Mouse (Mus musculus): ENCODE measurements around the gene Spon2. TPM values are rescaled to one million over a fixed set of nuclear protein-coding genes. Genes with fewer than 3 reads are reported as not detected.

The Spon2 gene
- 10 to 100 TPM; 19.0 to 43.7 TPM for total RNA-seq (2021)

GRCm38 (mm10) chr5:33218081-33218480, at the start of gene Spon2:
Gene Spon2, minus strand, starts transcription at chr5:33218455.
- peak; percentile 59 to 65 for DNase-seq
- intact Hi-C loops (cut with DNase I): no loop called here

DNA sequence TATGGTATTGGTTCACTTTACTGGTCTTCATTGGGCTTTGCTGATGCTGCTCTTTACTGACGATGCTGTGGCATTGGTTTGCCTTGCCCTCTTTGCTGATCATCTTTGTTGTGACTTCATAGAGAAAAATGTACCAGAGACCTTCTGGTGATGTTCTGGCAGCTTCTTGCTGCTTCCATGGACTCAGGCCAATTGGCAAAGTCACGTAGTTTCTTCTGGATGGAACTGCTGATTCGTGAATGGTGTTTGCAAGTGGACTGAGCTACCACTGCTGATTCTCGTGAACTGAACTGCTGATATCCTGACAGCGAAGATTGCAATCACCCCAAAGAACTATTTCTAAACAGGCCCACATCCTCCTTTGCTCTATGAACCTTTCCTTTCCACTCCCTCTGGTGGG, 36.2 kb upstream of the Spon2 start:
- DNase-seq: no peak
- intact Hi-C loops (cut with DNase I): no loop called here

DNA sequence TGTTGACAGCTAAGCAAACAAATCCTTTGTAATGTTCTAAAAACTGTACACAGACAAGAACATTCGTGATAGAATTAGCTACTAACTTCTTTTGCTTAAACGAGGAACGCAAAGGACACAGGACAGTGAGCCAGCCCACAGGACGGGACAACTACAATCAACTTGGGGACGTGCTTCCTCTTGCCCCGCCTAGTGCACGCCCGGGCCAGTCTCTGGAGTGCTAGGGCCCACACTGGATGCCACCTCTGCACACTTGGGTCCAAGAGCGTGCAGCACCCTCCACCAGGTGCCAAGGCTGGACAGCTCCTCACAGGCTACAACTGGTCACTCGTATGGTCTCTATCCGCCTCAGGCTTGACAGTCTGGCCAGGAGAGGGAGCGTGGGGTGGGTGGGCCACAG, 29.9 kb upstream of the Spon2 start:
- DNase-seq: no peak
- intact Hi-C loops (cut with DNase I): no loop called here

- intact Hi-C loops (cut with DNase I): loop anchor here (1.0 kb wide), 1 partner anchor 44 kb away; no protein-coding TSS in a partner anchor
- DNase-seq: peak in 1 of 2 experiments; percentile 52
Measured at GRCm38 (mm10) chr5:33247387-33247786, 29.1 kb upstream of the Spon2 start.

DNA sequence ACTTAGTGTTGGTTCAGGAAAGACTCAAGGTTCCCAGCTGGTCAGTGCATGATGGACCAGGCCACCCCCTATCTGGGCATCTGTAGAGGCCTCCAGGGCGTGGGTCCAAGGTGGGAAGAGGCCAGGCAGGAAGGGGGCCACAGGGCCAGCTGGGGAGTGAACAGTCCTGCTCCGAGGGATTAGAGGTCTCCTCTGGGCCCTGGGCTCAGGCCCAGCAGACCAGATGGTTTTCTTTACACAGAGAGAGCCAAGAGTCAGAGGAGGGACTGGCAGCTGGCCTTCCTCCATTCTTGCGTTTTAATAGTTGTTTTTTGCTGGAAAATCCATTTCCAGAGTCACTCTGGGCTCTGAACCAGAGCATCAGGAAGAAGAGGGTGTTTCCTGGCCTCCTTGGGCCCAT, 27.4 kb upstream of the Spon2 start:
- DNase-seq: peak; percentile 86 to 87
- intact Hi-C loops (cut with DNase I): no loop called here

GRCm38 (mm10) chr5:33244377-33244920, 26.2 kb upstream of the Spon2 start:
- intact Hi-C loops (cut with DNase I): no loop called here
- DNase-seq: peak; percentile 49 to 53

GRCm38 (mm10) chr5:33239934-33240333, 21.7 kb upstream of the Spon2 start:
- intact Hi-C loops (cut with DNase I): no loop called here
- DNase-seq: peak; percentile 57 to 72

- DNase-seq: peak in 1 of 2 experiments; percentile 27
- intact Hi-C loops (cut with DNase I): no loop called here
Measured at GRCm38 (mm10) chr5:33239111-33239714, 21.0 kb upstream of the Spon2 start.

DNA sequence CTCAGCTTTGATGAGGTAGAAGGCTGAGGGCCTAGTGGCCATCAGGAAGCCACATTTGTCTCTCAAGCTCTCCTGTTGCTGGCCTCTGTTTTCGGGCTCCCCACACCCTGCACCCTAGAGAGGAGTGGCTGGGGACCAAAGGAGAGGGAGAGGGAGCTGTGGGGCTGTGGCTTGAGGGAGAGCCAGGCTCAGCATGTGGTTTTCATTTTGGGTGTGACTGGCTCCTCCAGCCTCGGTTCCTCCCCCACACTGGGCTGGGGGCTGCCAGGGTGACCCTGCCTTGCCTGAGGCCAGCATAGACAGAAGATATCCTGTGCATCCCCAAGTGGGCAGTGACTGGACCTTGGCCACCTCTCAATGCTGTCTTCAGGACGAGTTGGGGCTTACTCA, 20.0 kb upstream of the Spon2 start:
- intact Hi-C loops (cut with DNase I): no loop called here
- peak in 1 of 2 experiments; percentile 28 for DNase-seq

DNA sequence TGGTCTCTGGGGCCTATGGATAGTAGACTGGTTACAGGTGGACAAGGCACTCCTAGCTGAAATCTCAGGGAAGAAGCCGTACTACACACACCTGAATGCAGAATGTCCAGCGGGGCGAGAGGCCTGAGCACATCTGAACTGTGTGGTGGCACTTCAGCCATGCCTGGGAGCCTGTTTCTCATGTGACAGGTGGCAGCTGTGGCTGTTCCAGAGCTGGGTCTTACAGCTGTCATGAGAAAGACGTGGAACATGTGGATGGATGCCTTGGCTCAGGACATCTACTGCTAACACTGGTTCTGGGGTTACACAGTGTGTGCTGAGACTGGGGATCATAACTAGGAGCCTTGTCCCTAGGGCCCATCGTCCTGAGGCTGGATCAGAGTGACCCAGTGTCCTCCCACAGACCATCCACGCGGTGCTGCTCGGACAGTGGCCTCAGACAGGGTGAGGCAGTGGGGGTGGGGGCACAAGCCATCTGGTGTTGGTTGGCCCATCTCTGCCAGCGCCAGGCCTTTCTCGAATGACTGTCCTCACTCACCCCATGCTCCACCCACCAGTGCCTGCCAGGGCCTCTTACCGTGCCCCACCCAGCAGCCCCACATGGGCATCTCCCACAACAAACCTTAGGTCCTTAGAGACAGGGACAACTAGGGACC, 19.5 kb upstream of the Spon2 start:
- intact Hi-C loops (cut with DNase I): no loop called here
- peak in 1 of 2 experiments; percentile 32 for DNase-seq

- DNase-seq: peak; percentile 77 to 78
- intact Hi-C loops (cut with DNase I): no loop called here
Measured at GRCm38 (mm10) chr5:33234391-33235031, 16.3 kb upstream of the Spon2 start.

DNA sequence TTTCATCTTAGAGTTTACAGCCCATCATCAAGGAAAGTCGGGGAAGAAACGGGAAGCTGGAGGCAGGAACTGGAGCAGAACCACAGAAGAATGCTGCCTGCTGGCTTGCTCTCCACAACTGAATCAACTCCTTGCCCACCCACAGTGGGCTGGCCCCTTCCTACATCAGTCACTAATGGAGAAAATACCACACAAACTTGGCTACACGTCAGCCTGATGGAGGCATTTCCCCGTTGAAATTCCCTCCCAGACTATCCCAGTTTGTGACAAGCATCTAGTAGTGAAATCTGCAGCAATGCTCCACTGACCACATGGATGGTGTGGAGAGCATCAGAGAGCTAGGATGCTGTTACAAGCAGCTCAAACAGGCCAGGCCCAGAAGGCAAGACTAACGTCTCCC, 14.5 kb upstream of the Spon2 start:
- no peak for DNase-seq
- intact Hi-C loops (cut with DNase I): no loop called here

DNA sequence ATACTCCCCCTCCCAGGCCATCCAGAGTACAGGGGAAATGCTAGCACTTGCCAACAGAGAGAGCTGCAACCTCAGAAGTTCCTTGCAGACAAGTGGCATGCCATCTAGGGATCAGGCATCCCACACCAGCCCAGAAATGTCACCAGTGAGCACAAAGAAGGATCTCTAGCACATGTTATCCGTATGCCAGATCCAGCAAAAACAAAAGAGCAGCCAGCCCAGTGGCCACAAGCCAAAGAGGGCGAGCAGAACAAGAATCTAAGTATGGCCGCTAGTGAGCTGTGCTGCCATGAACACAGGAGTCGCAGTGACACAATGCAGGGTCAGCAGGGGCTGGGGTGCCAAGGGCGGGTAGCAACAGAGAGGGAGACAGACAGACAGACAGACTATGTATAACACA, 12.0 kb upstream of the Spon2 start:
- peak; percentile 54 to 57 for DNase-seq
- intact Hi-C loops (cut with DNase I): no loop called here

DNA sequence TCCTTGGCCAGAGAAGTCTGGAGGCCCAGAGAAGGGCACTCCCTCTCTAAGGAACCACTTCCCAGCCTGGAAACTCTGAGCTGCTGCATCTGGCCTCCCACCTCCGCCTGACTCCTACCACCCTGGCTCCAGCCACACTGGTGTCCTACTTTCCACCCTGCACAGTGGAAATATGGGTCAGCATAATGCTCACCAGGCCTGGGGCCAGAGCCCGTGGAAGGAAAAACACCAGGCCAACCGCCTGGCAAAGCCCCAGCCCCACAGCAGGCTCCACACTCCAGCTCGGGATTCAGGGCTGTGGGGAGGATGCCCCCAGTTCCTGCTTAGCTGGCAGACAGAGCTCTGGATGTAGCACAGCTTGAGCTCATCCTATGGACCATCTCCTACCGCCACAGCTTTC, 10.2 kb upstream of the Spon2 start:
- DNase-seq: peak; percentile 66 to 68
- intact Hi-C loops (cut with DNase I): no loop called here

DNA sequence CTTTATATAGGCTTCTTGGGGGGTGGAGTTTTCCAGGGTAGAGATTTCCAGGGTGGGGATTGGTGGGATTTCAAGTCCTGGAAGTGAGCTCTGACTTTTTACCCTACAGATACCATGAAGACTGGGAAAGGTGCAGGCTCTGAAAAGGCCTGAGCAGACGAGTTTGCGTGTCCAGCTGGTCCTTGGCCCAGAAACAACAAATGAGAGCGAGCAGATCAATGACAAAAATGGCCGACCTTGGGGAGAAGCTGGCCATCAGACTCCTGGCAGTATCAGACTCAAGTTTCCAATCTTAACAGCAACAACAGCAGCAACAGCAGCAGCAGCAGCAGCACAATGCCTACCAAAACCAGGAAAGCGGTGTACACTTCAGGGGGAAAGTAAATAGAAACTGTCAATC, 7.4 kb upstream of the Spon2 start:
- intact Hi-C loops (cut with DNase I): no loop called here
- no peak for DNase-seq

GRCm38 (mm10) chr5:33224491-33224890, 6.2 kb upstream of the Spon2 start:
- no peak for DNase-seq
- intact Hi-C loops (cut with DNase I): no loop called here

DNA sequence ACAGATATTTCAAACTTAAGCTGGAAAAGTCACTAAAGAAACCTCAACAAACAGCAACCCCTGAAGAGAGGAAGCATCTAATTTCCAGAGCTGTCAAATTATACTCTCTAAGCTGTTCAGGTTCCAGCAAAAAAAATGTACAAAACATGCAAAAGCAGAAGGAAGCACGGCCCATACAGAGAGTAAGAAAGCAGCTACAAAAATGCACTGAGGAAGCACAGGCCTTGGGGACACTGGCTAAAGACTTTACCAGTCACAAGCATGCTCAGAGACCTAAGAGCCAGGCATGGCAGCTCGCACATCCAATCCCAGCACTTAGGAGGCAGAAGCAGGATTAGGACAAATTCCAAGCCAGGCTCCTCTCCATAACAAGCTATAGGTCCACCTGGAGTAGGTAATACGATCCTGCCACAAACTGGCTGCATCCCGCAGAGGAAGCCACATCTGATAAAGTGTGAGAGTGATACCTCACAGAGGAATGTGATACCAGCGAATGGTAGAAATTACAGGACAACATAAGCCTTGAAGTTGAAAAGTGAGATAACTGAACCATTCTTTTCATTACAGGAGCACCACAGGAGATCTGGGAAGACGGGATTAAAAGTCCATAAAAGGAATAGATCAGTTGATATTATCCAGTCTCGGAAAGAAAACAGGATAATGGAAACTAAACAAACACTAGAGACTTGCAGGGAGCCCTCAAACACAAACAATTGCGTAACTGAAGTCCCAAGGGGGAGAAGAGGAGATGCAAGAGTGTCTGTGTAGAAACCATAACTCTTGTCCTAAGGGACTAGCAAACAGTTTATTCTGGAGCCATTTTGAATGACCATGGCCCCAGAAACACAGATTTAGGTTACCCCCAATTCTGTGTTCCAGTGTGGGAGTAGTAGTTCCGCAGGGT, 4.8 kb upstream of the Spon2 start:
- intact Hi-C loops (cut with DNase I): no loop called here
- DNase-seq: no peak

DNA sequence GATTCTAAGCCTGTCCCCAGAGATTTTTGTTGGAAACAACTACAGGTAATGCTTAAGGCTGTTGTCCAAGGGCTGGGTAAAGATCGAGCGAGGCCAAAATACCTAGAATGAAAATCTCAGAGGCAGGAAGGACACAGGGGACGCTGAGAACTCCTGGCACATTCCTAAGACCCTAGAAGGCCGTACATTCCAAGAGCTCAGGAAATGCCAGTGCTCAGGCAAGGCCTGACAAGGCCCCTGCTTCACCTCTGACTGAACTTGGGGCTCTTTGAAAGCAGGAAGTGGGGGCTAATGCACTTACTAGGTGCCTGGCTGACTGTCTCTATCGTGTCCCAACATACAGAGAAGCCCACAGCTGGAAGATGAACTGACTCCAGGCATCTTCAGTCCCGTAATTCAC, 4.1 kb upstream of the Spon2 start:
- intact Hi-C loops (cut with DNase I): no loop called here
- no peak for DNase-seq

DNA sequence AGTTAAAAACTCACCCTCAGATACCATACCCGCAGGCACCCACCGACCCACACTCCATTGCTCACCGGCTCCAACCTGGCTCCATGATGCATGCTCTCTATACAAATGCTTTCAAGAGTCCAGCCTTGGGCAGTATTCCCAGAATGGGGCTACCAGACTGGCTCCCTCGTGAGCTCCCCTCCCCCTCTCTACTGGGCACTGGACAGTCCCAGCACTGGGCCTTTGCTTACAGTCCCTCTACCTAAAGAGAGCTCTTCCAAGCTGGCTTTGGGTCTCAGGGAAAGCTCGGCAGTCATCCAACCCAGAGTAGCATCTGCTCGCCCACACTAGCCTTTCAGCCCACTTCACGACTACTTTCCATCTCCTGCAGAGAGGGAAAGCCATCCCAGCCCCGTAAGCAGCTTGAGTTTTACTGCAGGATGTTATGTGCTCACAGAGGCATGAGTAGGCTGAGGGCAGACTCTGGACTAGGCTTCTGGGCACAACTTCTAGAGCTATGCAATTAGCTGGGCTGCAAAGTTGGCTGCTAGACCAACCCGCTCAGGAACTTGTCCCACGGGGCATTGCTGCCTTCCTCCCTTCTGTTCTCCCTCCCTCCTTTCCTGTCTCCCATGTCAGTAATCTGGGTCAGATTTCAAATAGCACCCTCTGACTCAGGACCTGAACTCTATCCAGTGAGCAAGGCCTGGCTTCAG, 2.2 kb upstream of the Spon2 start:
- intact Hi-C loops (cut with DNase I): no loop called here
- DNase-seq: peak in 1 of 2 experiments; percentile 45

- intact Hi-C loops (cut with DNase I): no loop called here
- DNase-seq: no peak
Measured at GRCm38 (mm10) chr5:33219831-33220230, 1.6 kb upstream of the Spon2 start.

Measured in heart, postnatal 10 days (tissue).